Comparison of ENCODE assay signal across 21 mouse cellular contexts in genomic region chr7:75008481-75008880, GRCm38 (mm10).
DNase-seq lines count a peak whose midpoint lies in the region; ATAC-seq and TF ChIP-seq lines count a peak whose summit lies in the region.
"Had no signal": no experiment of that assay in that cellular context is flagged by ENCODE, and none has a peak within 500 bp of the region (broad histone marks: within the 10 kb centered on the region; RNA-seq: fewer than 3 reads in every experiment).

No protein-coding gene starts in this region.

- no peak for ATAC-seq in forebrain, postnatal 0 days
- no peak for ATAC-seq in forebrain, embryonic 15.5 days (replicated peaks)
- ATAC-seq: forebrain, embryonic 13.5 days; intestine, postnatal 0 days had no signal

- H3K9me3 ChIP-seq in forebrain, postnatal 0 days (ENCODE audit: low read length), result no peaks in the 10 kb centered on the region
- H3K9me3 ChIP-seq in forebrain, embryonic 15.5 days, result no peaks in the 10 kb centered on the region
- H3K9me3 ChIP-seq: forebrain, embryonic 10.5 days; forebrain, embryonic 13.5 days; hindbrain, embryonic 12.5 days; hindbrain, embryonic 15.5 days had no signal

- H3K9ac ChIP-seq in forebrain, postnatal 0 days, result no peak overlapping the region
- no peak overlapping the region for H3K9ac ChIP-seq in forebrain, embryonic 15.5 days (replicated peaks)
- H3K9ac ChIP-seq: forebrain, embryonic 13.5 days; hindbrain, embryonic 12.5 days; hindbrain, embryonic 15.5 days had no signal

- H3K4me3 ChIP-seq in forebrain, postnatal 0 days (ENCODE audit: low read depth, low read length), result no peak overlapping the region
- H3K4me3 ChIP-seq in forebrain, embryonic 15.5 days, result no peak overlapping the region
- H3K4me3 ChIP-seq: forebrain, embryonic 10.5 days; forebrain, embryonic 13.5 days; hindbrain, embryonic 12.5 days; hindbrain, embryonic 15.5 days had no signal

- TF ChIP-seq CTCF in forebrain, postnatal 0 days (IDR thresholded peaks at IDR 0.05; ENCODE audit: low read depth), result no peak

- peak; percentile 19 for DNase-seq in forebrain, postnatal 0 days
- peak; percentile 12 for DNase-seq in gastrocnemius, postnatal 25 days
- DNase-seq in gastrocnemius, postnatal 14 days, result no peak
- peak; percentile 27 for DNase-seq in right cerebral cortex, adult 18-20 months
- DNase-seq in right cerebral cortex, postnatal 36 days (ENCODE audit: low spot score in 2 of 2), result no peak
- DNase-seq in telencephalon, adult 2 months (ENCODE audit: low read depth, low spot score), result peak; percentile 50
- no peak for DNase-seq in adrenal gland, postnatal 4 days (ENCODE audit: low spot score in 2 of 2)
- DNase-seq: adrenal gland, adult 2 months; adrenal gland, postnatal 14 days; cerebellum, adult 11-12 months; cerebellum, adult 9-10 months; cerebellum, postnatal 14 days; gastrocnemius, postnatal 10 days; kidney, adult 2 months had no signal

- intact Hi-C loops in gastrocnemius, postnatal 14 days (cut with DNase I; ENCODE audit: low total_unique reads), result no loop called here

- 60% methylated on average over 2 of the region's 2 CpGs for WGBS in forebrain, postnatal 0 days
- WGBS in forebrain, embryonic 15.5 days, result 71% methylated on average over 2 of the region's 2 CpGs

- no peak overlapping the region for H3K27ac ChIP-seq in forebrain, postnatal 0 days (ENCODE audit: low read depth, low read length)
- no peak overlapping the region for H3K27ac ChIP-seq in forebrain, embryonic 15.5 days (replicated peaks)
- H3K27ac ChIP-seq: forebrain, embryonic 10.5 days; forebrain, embryonic 13.5 days; hindbrain, embryonic 12.5 days; hindbrain, embryonic 15.5 days had no signal

- H3K36me3 ChIP-seq in forebrain, postnatal 0 days (ENCODE audit: insufficient read depth), result no peaks in the 10 kb centered on the region
- no peaks in the 10 kb centered on the region for H3K36me3 ChIP-seq in forebrain, embryonic 15.5 days
- H3K36me3 ChIP-seq: forebrain, embryonic 10.5 days; hindbrain, embryonic 12.5 days; hindbrain, embryonic 15.5 days had no signal

- H3K4me1 ChIP-seq in forebrain, postnatal 0 days (ENCODE audit: insufficient read depth), result no peaks in the 10 kb centered on the region
- no peaks in the 10 kb centered on the region for H3K4me1 ChIP-seq in forebrain, embryonic 15.5 days
- H3K4me1 ChIP-seq: forebrain, embryonic 10.5 days; forebrain, embryonic 13.5 days; hindbrain, embryonic 12.5 days; hindbrain, embryonic 15.5 days had no signal

- no peak overlapping the region for H3K4me2 ChIP-seq in forebrain, postnatal 0 days (ENCODE audit: low read depth)
- no peak overlapping the region for H3K4me2 ChIP-seq in forebrain, embryonic 15.5 days (replicated peaks)
- H3K4me2 ChIP-seq: forebrain, embryonic 13.5 days; heart, embryonic 11.5 days; hindbrain, embryonic 12.5 days; hindbrain, embryonic 15.5 days had no signal

- H3K27me3 ChIP-seq in forebrain, postnatal 0 days (ENCODE audit: insufficient read depth, low read length), result no peaks in the 10 kb centered on the region
- no peaks in the 10 kb centered on the region for H3K27me3 ChIP-seq in forebrain, embryonic 15.5 days
- H3K27me3 ChIP-seq: forebrain, embryonic 13.5 days; hindbrain, embryonic 12.5 days; hindbrain, embryonic 15.5 days had no signal

Comparison
In these comparisons a context has a peak if more than half of its experiments do, and no peak if none do; other contexts are left out.
1. DNase-seq: peak in forebrain, postnatal 0 days (single experiment), gastrocnemius, postnatal 25 days (single experiment), right cerebral cortex, adult 18-20 months (single experiment) and telencephalon, adult 2 months (single experiment); none in gastrocnemius, postnatal 14 days (single experiment), right cerebral cortex, postnatal 36 days (0 of 2) and adrenal gland, postnatal 4 days (0 of 2).